Comparison of ENCODE assay signal across 24 mouse cellular contexts in genomic region chr10:52374651-52375050, GRCm38 (mm10). TPM values are rescaled to one million over a fixed set of nuclear protein-coding genes. Genes with fewer than 3 reads are reported as not detected.
"Had no signal": no experiment of that assay in that cellular context is flagged by ENCODE, and none has a peak within 500 bp of the region (broad histone marks: within the 10 kb centered on the region; RNA-seq: fewer than 3 reads in every experiment).

No protein-coding gene starts in this region.

- H3K4me2 ChIP-seq: neural tube, embryonic 15.5 days; stomach, embryonic 15.5 days had no signal

- DNase-seq: retina, postnatal 1 day; right cerebral cortex, adult 18-20 months; right cerebral cortex, postnatal 14 days; right cerebral cortex, postnatal 25 days; right cerebral cortex, postnatal 4 days; spleen, adult 18-20 months; thymus, adult 18-20 months; thymus, adult 2 months; thymus, postnatal 14 days; thymus, postnatal 25 days; thymus, postnatal 36 days; thymus, postnatal 4 days had no signal

- H3K9ac ChIP-seq: neural tube, embryonic 15.5 days; stomach, embryonic 15.5 days had no signal

- H3K9me3 ChIP-seq: neural tube, embryonic 15.5 days; stomach, embryonic 15.5 days had no signal

- H3K4me1 ChIP-seq: stomach, embryonic 15.5 days had no signal

- H3K36me3 ChIP-seq: neural tube, embryonic 15.5 days had no signal

- H3K27me3 ChIP-seq: neural tube, embryonic 15.5 days; stomach, embryonic 15.5 days had no signal

- H3K27ac ChIP-seq: neural tube, embryonic 15.5 days; stomach, embryonic 15.5 days; stomach, postnatal 0 days had no signal

- H3K4me3 ChIP-seq: neural tube, embryonic 15.5 days; stomach, embryonic 15.5 days had no signal

RNA-seq across cellular contexts. Expression of gene Nepn, which starts 14.1 kb away (rescaled TPM):
- total RNA-seq: neutrophil, adult 5-6 weeks had no signal
- polyA plus RNA-seq: neural tube, embryonic 14.5 days; small intestine, adult 2 months; spleen, adult 2 months; testis, adult 2 months had no signal

RNA-seq across cellular contexts. Expression of gene Gm26741, which starts 16.1 kb away (rescaled TPM):
- total RNA-seq: neutrophil, adult 5-6 weeks had no signal
- polyA plus RNA-seq: neural tube, embryonic 14.5 days; neural tube, embryonic 15.5 days; small intestine, adult 2 months; spleen, adult 2 months; stomach, embryonic 14.5 days; stomach, embryonic 15.5 days; stomach, embryonic 16.5 days; stomach, postnatal 0 days; testis, adult 2 months; thymus, adult 2 months; thymus, postnatal 0 days; urinary bladder, adult 2 months had no signal
